Mouse (Mus musculus) gastrocnemius, adult 8-10 months (tissue): ENCODE measurements around the gene Maml1. TPM values are rescaled to one million over a fixed set of nuclear protein-coding genes. Genes with fewer than 3 reads are reported as not detected.

Source experiments
- DNase-seq, 2 experiments: peaks; one replicate each; pipeline ENCODE4 v3.0.0; 2022; ENCODE audit warnings: low spot score in 2 of 2
- total RNA-seq, 4 experiments: library from RNA; stranded (reverse); gene quantifications; 2 replicates each; pipeline ENCODE4 v1.2.4; 2022

The Maml1 gene
- total RNA-seq, 4 experiments from 2014 or later, result 4.7 to 5.9 (median 5.4) TPM

GRCm38 (mm10) chr11:50240235-50240911 is 51.7 kb downstream of the Maml1 start:
- DNase-seq, result no peak

DNA sequence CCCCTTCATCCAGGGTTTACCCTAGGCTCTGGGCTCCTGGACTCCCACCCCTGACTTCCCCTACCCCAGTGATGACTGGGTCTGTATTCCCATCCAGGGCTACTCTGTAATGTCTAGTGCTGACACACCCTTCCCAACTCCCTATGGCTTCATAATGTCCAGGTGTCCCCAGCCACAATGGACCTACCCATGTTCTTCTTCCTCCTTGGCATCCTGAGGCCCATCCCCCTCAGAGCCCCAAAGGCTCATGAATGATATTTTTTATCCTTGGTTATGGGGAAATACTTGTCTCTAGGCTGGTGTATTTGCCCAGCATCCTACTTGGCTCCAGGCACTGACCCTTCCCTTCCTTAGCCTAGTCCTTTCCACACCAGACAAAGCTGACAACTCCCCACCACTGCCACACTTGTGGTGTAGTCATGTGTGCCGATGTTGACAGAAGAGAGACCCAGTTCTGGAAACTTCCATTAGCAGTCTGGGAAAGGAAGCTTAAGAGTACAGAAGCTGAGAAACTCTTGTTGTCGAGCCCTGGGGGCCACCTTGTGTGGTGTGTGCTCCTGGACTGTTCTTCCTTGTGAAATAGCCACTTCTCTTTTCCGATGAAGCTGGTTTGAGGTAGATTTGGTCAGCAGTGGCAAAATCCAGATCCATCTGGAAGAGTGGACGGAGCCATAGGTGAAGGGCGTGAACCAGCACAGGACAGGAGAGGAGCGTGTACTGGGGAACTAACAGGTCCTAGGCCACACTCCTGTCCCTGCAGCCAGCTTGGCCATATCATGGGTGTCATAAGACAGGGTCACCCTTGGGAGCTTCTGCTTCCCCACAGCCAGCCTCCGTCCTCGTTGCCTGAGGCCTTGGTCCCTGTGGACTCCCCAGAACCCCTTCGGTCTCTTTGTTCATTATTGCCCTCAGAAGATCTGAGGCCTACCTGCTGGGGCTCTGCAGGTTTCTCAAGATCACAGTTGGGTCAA is 53.0 kb downstream of the Maml1 start:
- no peak for DNase-seq

DNA sequence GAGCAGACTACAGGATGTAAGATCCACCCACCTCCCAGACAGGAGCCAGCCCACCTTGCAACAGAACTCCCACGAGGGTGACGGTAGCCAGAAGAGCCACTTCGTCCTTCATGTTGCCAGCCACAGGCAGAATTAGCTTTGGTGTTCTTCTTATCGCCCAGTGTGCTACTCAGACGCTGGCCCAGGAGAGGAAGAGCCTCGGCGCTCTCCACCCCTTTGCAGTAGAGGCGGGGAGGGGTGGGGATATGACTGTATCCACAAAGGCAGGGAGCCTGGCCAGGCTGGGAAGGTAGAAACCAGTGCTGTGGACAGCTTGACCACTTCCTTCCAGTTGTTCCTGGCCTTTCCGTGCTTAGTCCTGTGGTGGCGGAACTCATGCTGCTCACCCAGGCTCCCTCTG is 53.8 kb downstream of the Maml1 start, which contains the start of gene Ltc4s:
Gene Ltc4s, minus strand, starts transcription at position 293 of the 400 bp plus-strand sequence.
- DNase-seq, result no peak

- DNase-seq, result no peak
Observed at GRCm38 (mm10) chr11:50236937-50237835, 54.9 kb downstream of the Maml1 start.

DNA sequence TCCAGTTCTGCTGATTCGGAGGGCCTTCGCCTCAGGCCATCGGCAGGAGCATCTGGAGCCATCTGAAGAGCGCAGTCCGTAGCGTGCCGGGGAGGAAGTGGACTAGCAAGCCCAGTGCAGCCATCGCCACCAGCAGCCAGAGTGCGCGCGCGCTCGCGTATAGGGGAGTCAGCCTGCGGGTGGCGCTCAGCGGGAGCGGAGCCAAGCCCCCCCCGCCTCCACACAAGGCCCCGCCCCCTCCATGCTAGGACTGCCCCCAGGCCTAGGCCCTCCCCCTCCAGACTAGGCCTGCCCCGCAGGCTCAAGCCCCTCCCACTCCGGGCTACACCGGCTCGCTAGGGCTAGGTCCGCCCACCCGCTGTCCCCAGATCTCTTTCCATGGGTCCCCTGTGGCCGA is 55.6 kb downstream of the Maml1 start:
- DNase-seq, result peak; percentile 75 to 86

GRCm38 (mm10) chr11:50234606-50235005 is 57.5 kb downstream of the Maml1 start:
- DNase-seq, result no peak

GRCm38 (mm10) chr11:50233993-50234392 is 58.1 kb downstream of the Maml1 start:
- no peak for DNase-seq

DNA sequence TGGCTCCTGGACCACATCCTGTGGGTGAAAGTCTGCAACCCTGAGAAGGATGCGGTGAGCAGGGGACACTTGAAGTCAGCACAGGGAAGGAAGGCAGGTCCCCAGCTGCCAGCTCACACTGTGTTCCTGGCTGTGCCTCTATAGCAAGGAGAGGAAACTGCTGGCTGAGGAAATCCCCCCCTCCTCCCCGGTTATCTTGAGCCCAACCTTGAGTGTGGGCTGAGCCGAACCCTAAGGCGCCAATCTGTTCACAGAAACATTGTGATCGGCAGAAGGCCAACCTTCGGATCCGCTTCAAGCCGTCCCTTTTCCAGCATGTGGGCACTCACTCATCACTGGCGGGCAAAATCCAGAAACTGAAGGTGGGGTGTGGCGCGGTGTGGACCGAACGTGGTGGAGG is 59.1 kb downstream of the Maml1 start:
- no peak for DNase-seq

DNA sequence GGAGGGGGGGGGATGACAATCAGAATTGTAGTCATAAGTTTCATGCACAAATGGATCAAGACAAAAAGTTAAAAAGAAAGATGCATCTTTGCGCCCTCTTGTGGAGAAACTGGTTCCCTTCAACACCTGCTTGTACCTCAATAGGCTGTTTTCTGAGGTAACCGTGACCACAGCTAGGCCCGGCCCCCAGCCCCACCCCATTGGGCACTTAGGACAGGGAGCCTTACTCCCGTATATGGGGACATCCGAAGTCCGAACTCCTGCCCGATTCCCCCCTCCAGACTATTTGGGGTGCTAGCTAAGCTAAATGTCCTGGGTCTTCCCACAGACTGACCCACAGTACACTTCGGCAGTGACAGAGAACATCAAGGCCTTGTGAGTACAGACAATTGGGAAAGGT is 60.7 kb downstream of the Maml1 start:
- no peak for DNase-seq

GRCm38 (mm10) chr11:50230481-50231304 is 61.4 kb downstream of the Maml1 start:
- DNase-seq, result no peak

- peak in 1 of 2 experiments; percentile 38 for DNase-seq
Observed at GRCm38 (mm10) chr11:50229252-50229910, 62.7 kb downstream of the Maml1 start.

- no peak for DNase-seq
Observed at GRCm38 (mm10) chr11:50228772-50229171, 63.3 kb downstream of the Maml1 start.

- DNase-seq, result no peak
Observed at GRCm38 (mm10) chr11:50227736-50228135, 64.4 kb downstream of the Maml1 start.

GRCm38 (mm10) chr11:50227226-50227625 is 64.9 kb downstream of the Maml1 start:
- no peak for DNase-seq

DNA sequence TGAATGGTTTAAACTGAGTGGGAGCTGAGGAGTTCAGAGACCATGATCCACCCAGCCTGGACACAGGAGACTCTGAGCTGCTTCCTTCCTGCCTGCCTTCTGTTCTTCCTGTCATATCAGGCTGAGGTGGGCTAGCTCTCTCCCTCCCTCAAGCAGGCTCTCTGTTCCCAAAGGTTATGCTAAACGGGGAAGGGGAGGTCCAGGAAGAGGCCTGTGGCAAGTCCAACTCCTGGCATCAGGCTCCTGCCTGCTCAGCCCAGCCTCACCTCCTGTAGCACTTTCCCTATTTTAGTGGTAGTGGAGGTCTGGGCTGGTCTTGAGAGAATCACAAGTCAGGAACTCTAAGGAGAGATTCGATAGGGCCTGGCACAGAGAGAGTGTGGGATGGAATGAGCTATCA is 65.7 kb downstream of the Maml1 start:
- DNase-seq, result no peak

DNA sequence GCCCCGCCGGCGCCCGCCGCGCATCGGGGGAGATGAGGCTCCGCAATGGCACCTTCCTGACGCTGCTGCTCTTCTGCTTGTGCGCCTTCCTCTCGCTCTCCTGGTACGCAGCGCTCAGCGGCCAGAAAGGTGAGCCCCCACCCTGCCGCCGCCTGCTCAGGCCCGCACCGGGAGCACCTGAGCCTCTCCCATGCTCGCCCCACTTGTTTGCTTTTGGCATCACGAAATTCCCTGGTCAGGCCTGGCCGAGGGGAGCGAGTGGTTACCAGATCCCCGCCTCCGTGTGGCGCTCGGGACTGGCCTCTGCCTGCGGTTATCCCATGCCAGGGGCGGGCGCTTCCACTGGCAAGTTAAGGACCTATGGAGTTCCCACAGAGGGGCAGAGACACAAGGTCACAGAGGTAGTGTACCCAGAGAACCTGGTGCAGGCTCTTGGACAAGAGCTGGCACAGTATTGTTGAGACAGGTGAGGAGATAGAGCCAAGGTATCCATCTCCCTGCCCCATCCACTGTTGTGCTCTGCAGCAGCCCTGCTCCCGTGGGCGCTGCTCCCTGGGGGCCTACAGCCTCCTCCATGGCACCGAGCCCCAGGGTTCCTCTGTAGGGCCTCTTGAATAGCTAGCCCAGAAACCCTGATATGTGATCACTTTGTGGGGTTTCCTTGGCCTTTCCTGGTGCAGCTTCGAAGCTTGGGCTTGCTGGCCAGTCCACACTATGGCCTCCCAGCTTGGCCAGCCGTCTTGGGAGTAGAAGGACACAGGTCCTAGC is 66.3 kb downstream of the Maml1 start:
- peak in 1 of 2 experiments; percentile 53 for DNase-seq

DNA sequence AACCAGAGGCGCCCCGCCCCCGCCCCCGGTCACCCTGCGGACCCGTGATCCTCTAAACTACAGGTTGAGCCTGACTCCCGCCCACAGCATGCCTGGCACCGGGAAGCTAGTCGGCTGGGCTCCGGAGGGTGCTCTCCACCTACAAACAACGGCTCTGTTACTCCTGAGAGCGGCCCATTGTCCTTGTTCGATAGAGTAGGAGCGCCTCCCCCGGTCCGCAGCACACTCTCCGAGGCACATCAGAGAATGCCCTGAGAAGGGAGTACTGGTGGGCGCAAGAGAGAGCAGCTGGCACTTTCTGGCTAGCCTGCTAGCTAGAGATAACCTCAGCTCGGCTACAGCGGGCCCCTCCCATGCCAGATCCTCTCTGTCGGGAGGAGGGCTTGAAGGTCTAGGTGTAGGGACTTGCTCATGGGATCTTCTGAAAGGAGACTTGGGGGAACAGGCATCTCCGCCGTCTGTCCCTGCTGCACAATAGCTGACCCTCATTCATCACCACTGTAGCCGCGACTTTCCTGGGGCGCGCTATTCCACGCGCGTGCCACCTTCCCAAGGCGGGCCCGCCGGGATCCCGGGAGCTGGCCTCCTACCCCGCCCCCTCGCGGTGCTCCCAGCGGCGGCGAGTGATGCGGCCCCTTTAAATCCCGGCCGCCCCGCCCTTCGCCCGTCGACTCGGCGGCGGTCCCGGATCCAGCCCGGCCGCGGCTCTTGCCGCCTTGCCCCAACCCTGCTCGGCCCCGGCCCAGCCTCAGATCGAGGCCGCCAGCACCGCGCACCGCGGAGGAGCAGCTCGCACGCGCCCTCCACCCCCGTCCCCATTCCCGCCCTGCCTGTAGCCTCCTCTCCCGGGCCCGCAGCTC is 67.2 kb downstream of the Maml1 start:
- DNase-seq, result peak; percentile 76 to 85
